Mouse (Mus musculus): ENCODE measurements around the gene Timp3. TPM values are rescaled to one million over a fixed set of nuclear protein-coding genes. Genes with fewer than 3 reads are reported as not detected.
A peak's percentile ranks its signal among the peaks of the same experiment; 100 is the strongest.

Timp3 gene
- total RNA-seq (2021), result 100 to 1,000 TPM; 112 to 223 TPM

- intact Hi-C loops (cut with DNase I), result loop anchor here (5.0 kb wide), 1 partner anchor 57 kb away; no protein-coding TSS in a partner anchor
- DNase-seq, result peak; percentile 84 to 87
These were observed at the start of gene Timp3 for GRCm38 (mm10) chr10:86300293-86301116. TSS of gene Timp3 (plus strand) at chr10:86300372.

DNA sequence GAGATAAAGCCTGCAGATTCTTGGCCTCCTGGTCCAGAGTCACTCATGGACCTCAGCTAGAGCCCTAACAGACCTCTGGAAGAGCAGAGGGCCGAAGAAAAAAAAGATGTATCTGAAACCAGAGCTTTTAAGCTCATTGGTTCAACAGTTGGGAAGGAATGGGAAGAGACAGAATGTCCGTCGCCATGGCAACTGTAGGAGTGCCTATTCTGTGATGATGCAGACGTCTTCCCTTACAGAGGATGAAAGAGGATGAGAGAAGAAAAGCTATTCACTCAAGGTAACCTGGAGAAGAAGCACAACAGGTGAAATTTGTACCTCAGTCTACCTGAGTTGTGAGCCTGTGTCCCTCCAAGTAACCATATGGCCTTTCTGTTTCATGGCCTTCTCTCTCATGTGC, 44.0 kb upstream of the Timp3 start:
- intact Hi-C loops (cut with DNase I), result no loop called here
- no peak for DNase-seq

DNA sequence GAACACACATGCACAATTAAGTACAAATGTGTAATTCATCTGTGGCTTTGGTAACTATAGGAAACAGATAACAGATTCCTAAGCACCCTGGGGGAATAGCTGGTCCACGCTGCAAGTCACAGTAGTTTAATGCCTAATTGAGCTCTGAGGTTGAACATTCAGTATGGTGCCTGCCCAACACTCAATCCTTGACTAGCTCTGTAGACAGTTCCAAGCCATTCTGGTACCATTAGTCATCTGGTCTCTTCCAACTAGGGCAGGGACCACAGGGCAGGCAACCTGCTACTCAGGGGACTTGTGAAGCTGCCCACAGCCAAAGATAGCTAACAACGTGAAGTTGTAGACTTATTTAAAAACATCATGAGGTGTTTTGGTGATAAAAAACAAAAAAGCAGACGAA, 43.1 kb upstream of the Timp3 start:
- DNase-seq, result no peak
- intact Hi-C loops (cut with DNase I), result no loop called here

- intact Hi-C loops (cut with DNase I), result no loop called here
- no peak for DNase-seq
These were observed 42.1 kb upstream of the Timp3 start for GRCm38 (mm10) chr10:86258046-86258445.

DNA sequence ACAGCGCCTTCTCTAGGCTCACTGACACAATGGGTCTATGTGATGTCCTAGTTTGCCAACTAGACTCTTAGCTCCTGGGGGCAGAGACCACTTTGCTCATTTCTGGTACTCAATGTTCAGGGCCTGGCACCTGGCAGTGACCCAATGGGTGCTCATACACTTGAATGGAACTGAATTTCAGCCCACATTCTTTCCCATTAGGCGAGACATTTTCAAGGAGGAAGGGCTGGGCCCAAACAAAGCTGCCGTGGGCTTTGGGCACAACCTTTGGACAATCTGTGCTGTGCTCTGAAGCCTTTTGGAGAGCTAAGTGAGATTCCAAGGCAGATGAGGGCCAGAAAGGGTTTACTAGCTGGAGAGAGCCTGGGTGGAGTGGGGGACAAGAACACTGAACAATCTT, 41.2 kb upstream of the Timp3 start:
- intact Hi-C loops (cut with DNase I), result no loop called here
- no peak for DNase-seq

GRCm38 (mm10) chr10:86261725-86262124, 38.4 kb upstream of the Timp3 start:
- intact Hi-C loops (cut with DNase I), result no loop called here
- no peak for DNase-seq

DNA sequence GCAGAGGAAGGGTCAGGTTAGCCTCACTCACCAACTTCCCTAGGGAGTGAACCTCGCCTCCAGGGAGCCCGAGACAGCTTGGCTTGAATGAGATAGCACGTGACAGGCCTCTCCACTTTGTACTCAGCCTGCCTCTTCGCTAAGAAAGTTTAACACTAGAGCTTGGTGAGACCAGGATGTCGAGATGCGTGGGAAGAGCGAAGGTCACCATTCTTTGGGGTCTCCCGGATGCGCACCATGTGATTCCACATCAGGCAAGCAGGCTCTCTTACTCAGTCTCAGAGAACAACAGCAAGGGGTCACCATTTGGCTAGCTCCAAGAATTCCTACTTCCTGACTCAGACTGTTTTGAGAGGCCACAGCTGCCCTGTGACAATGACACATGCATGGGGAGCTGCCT, 35.6 kb upstream of the Timp3 start:
- peak; percentile 45 to 47 for DNase-seq

DNA sequence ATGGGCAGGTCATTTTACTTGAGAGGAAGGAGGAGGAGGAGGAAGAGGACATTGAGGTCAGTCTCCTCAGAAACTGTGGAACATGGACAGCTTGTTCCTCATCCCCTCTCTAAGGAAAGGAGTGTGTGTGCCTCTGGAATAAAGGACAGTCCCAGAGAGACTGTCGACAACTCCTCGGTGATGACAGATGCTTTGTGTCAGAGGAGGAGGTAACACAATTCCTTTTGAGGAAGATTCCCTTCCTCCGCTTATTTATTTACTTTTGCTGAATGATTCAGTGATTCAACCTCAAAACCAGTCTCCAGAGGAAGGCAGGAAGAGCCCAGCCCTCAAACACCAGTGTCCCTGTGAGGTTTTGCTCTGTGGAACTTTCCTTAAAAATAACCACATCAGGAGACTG, 29.9 kb upstream of the Timp3 start:
- intact Hi-C loops (cut with DNase I), result no loop called here
- no peak for DNase-seq

More for the DNA sequence above, 35.6 kb upstream of the Timp3 start:
- intact Hi-C loops (cut with DNase I), result no loop called here

DNA sequence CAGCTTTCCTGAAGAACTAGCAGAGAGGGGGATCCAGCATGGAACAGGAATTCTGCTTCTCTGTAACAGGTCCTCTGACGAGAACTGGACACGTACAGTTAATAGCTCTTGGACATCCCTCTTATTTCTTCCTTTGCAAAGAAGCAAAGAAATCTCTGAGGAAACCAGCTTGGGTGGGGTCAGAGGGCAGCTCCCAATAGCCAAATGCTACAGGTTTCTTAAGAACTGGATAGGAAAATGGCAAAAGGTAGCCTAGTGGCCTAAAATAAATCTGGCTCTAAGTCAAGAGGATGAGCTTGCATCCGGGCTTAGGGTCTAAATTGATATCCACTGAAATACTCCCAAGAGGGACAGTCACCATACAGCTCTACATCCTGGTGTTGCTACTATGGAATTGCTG, 27.3 kb upstream of the Timp3 start:
- intact Hi-C loops (cut with DNase I), result no loop called here
- DNase-seq, result no peak

GRCm38 (mm10) chr10:86273410-86274191, 26.6 kb upstream of the Timp3 start:
- DNase-seq, result peak; percentile 62 to 71
- intact Hi-C loops (cut with DNase I), result no loop called here

- intact Hi-C loops (cut with DNase I), result no loop called here
- no peak for DNase-seq
These were observed 24.6 kb upstream of the Timp3 start for GRCm38 (mm10) chr10:86275585-86275984.

GRCm38 (mm10) chr10:86277327-86277726, 22.8 kb upstream of the Timp3 start:
- DNase-seq, result no peak
- intact Hi-C loops (cut with DNase I), result loop anchor here (2.0 kb wide), 1 partner anchor 15 kb away; no protein-coding TSS in a partner anchor

GRCm38 (mm10) chr10:86278481-86278880, 21.7 kb upstream of the Timp3 start:
- DNase-seq, result no peak
- intact Hi-C loops (cut with DNase I), result no loop called here

GRCm38 (mm10) chr10:86279579-86280168, 20.5 kb upstream of the Timp3 start:
- DNase-seq, result no peak
- intact Hi-C loops (cut with DNase I), result no loop called here

- intact Hi-C loops (cut with DNase I), result no loop called here
- DNase-seq, result no peak
These were observed 18.9 kb upstream of the Timp3 start for GRCm38 (mm10) chr10:86281238-86281637.

GRCm38 (mm10) chr10:86286508-86286907, 13.7 kb upstream of the Timp3 start:
- peak; percentile 46 to 59 for DNase-seq
- intact Hi-C loops (cut with DNase I), result no loop called here

DNA sequence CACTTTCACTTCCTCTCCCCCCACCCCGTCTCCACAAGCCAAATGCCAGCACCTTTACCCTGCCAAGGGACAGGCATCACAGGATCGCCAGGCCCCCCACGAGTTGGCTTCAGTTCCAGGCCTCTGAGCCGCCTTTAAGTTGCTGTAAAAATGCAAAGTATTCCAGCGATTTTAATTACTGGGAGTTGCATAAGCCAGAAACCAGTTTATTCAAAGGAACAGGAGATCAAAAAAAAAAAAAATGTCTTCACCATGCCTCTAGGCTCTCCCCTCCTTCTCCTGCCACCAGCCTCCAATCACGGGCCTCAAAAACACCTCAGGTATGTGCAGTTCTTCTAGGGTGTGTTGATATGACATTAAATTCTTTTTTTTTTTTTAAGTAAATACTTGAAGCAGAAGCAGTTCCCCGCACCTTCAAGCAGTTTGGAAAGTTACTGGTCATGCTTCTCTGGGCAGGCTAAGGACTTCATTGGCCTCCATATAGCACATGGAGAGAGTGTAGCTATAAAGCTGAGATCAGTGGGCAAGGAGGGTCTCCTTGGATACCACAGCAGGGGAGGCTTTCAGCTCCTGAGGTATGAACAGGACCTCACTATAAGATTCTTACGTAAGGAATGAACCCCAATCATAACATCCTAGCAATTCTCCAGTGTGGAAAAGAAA, 9.9 kb upstream of the Timp3 start:
- intact Hi-C loops (cut with DNase I), result no loop called here
- DNase-seq, result peak in 1 of 2 experiments; percentile 32

- intact Hi-C loops (cut with DNase I), result loop anchor here (2.0 kb wide), 1 partner anchor 17 kb away; no protein-coding TSS in a partner anchor
- no peak for DNase-seq
These were observed 6.3 kb upstream of the Timp3 start for GRCm38 (mm10) chr10:86293880-86294279.

DNA sequence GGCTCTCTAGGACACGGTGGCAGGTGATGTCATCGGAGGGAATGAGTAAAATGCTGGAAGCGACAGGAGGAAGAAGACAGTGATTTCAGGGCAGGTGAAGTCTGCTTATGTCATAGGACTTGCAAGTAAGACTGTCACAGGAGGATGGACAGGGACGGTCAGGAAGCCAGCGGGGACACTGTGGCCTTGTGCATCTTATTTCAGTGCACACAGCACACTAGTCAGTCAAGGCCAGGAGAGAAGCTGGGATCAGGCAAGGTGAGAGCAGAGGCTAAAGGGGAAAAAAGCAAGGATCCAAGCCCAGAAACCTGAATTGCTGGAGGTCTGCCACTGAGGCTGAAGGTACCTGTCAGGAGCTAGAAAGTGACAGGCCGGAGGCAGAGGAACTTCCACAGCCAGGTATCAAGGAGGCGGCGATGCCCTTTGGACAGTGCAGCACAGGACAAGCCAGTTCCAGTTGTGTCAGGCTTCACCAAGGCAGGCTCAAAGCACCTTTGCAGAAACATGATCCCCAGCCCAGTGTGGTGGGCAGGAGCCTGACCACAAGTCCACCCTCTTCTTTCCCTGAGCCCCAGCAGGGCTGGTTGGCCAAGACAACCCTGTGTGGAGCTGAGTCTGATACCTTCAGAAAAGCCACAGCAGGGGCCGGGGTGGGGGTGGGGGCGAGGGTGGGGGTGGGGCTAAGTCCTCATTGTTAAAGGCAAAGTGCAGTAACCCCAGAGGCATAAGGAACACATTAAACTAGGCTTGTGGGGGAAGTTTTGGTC, 5.4 kb upstream of the Timp3 start:
- no peak for DNase-seq
- intact Hi-C loops (cut with DNase I), result loop anchor here (5.0 kb wide), 1 partner anchor 327 kb away; no protein-coding TSS in a partner anchor

Measured in heart, postnatal 10 days (tissue).